Mouse (Mus musculus) G1E (cell line): ENCODE measurements around the gene 4430402I18Rik. TPM values are rescaled to one million over a fixed set of nuclear protein-coding genes. Genes with fewer than 3 reads are reported as not detected.

Experiments used
- ATAC-seq: 2 replicates; pipeline ENCODE4 v1.8.0; 2016; ENCODE audit warnings: mild to moderate bottlenecking; ENCODE audit not compliant: insufficient number of reproducible peaks, poor library complexity, low FRiP score, severe bottlenecking; ENCODE audit errors: extremely low read depth
- DNase-seq: peaks from one replicate; pipeline ENCODE4 v3.0.0; 2012; ENCODE audit warnings: low spot score
- H3K27me3 ChIP-seq: 2 replicates; pipeline ENCODE4 v1.6.1; 2012; ENCODE audit warnings: mild to moderate bottlenecking, low read length, inconsistent platforms; ENCODE audit not compliant: insufficient read depth
- H3K36me3 ChIP-seq: replicated peaks from 2 replicates; pipeline ENCODE3; 2012; ENCODE audit warnings: mild to moderate bottlenecking, inconsistent platforms
- H3K4me1 ChIP-seq: 2 replicates; pipeline ENCODE4 v1.6.1; 2012; ENCODE audit warnings: low read depth, low read length, inconsistent platforms, mixed read lengths; ENCODE audit not compliant: insufficient read depth
- H3K4me3 ChIP-seq: 2 replicates; pipeline ENCODE4 v1.5.1; 2012; ENCODE audit warnings: low read depth, mild to moderate bottlenecking, inconsistent platforms, low read length, moderate library complexity, mixed read lengths
- H3K9me3 ChIP-seq: replicated peaks from 2 replicates; pipeline ENCODE4 v1.6.1; 2012; ENCODE audit warnings: inconsistent platforms
- CTCF ChIP-seq: IDR thresholded peaks from 2 replicates; pipeline ENCODE4 v1.5.1; 2012; ENCODE audit warnings: low read depth, low read length, inconsistent platforms, mixed read lengths
- GATA1 ChIP-seq: IDR thresholded peaks from 2 replicates; pipeline ENCODE4 v1.6.1; 2012; ENCODE audit warnings: borderline replicate concordance, low read length, inconsistent platforms, mixed read lengths
- GATA2 ChIP-seq: IDR thresholded peaks from 2 replicates; pipeline ENCODE4 v1.6.1; 2012; ENCODE audit warnings: low read depth, low read length, inconsistent platforms, borderline replicate concordance
- POLR2AphosphoS5 ChIP-seq: IDR thresholded peaks from 2 replicates; pipeline ENCODE4 v1.6.1; 2012; ENCODE audit warnings: low read depth, low read length, inconsistent platforms; ENCODE audit not compliant: insufficient replicate concordance
- TAL1 ChIP-seq: conservative IDR thresholded peaks from 2 replicates; pipeline ENCODE4 v1.6.1; 2012; ENCODE audit warnings: low read depth, low read length, inconsistent platforms, mixed read lengths
- polyA plus RNA-seq: library from polyadenylated mRNA; stranded (reverse); fragments of >175 nt; gene quantifications from 2 replicates; pipeline ENCODE4 v1.2.3, GENCODE M21; 2012
- total RNA-seq, 2 experiments: library from RNA; stranded (forward) in 1 of 2; stranded (reverse) in 1 of 2; fragments of 200-1000 nt in 1 of 2; fragments of >200 nt in 1 of 2; fragmentation: Nextera tagmentation in 1 of 2; gene quantifications; 2 replicates each; pipeline ENCODE4 v1.2.3; 2014 to 2017

4430402I18Rik gene
- total and polyA plus RNA-seq, 3 experiments, result 0.38 TPM; not detected in 2

- no peak for ATAC-seq
- H3K4me3 ChIP-seq, result peak overlapping the region; percentile 98; the same call in 1 of the 2 replicates
- no peak for DNase-seq
- H3K36me3 ChIP-seq, result peaks cover 36% of the 10 kb centered on the region
- peaks cover 35% of the 10 kb centered on the region for H3K4me1 ChIP-seq
- no peaks in the 10 kb centered on the region for H3K27me3 ChIP-seq
- H3K9me3 ChIP-seq, result no peaks in the 10 kb centered on the region
- TF ChIP-seq POLR2AphosphoS5, result no peak
- no peak for TF ChIP-seq CTCF
- no peak for TF ChIP-seq TAL1
- no peak for TF ChIP-seq GATA2
Observed at GRCm38 (mm10) chr19:28991391-28991790, 23.8 kb upstream of the 4430402I18Rik start.

DNA sequence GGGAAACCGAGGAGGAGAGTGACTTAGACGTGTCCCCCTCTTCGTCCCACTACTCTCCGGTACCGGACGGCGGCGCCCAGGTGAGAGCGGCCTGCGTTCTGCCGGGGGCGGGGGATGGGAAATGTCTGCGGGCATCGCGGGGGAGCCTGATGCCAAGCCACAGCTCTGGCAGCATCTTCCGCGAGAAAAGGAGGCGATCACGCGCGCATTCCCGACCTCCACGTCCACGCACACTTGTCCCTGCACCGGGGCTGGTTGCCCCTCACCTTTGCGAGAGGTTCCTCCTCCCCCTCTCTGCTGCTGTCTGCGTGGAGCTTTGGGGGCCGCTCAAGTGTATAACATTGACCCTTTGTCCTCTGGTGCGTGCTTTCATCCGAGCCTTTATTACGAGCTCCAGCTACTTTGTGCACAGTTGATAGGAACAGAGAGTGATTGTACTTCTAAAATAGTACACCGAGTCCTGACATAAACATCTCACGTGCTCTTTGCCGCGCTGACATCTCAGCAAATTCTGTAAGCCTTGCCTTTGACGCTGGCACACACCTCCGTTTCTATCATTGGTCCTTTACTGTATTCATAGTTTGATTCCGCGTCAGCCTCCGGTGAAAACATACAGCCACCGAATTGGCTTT, 23.1 kb upstream of the 4430402I18Rik start:
- ATAC-seq, result no peak
- H3K27me3 ChIP-seq, result no peaks in the 10 kb centered on the region
- H3K9me3 ChIP-seq, result no peaks in the 10 kb centered on the region
- H3K36me3 ChIP-seq, result peaks cover 29% of the 10 kb centered on the region
- H3K4me3 ChIP-seq, result peak overlapping the region; percentile 98
- peaks cover 32% of the 10 kb centered on the region for H3K4me1 ChIP-seq
- DNase-seq, result peak; percentile 16
- TF ChIP-seq POLR2AphosphoS5 (no peak), GATA2 (no peak), TAL1 (no peak), CTCF (no peak), GATA1 (no peak)

DNA sequence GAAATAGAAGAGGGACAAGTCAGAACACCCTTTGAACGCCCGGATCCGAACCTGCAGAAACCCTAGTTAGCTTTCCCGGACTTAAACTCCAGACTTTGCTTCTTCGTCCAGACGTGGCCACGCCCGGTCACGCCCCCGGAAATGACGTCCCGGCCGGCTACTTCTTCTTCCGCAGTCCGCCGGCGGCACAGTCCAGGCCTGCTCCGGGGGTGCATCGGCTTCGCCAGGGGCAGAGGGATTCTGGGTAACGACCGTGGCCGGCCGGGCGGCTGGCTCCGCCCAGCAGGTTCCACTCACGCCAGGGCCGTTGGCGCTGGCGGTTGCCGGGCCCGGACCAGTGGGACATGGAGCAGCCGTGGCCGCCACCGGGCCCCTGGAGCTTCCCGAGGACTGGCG, 22.6 kb upstream of the 4430402I18Rik start, which contains the start of gene Cdc37l1:
Gene Cdc37l1 (plus strand): TSS at position 159 of the 396 bp plus-strand sequence.
- Histone ChIP-seq H3K9me3 (no peaks in the 10 kb centered on the region), H3K36me3 (peaks cover 24% of the 10 kb centered on the region), H3K4me1 (peaks cover 31% of the 10 kb centered on the region), H3K4me3 (peak within 1 kb of the TSS; percentile 98), H3K27me3 (no peaks in the 10 kb centered on the region)
- DNase-seq (peak; percentile 92), ATAC-seq (peak; percentile 95)
- TF ChIP-seq CTCF (no peak), GATA1 (no peak), GATA2 (no peak), POLR2AphosphoS5 (no peak), TAL1 (no peak)

- ATAC-seq (no peak), DNase-seq (no peak)
- H3K4me1 ChIP-seq, result peaks cover 31% of the 10 kb centered on the region
- H3K4me3 ChIP-seq, result peak overlapping the region; percentile 98
- H3K27me3 ChIP-seq, result no peaks in the 10 kb centered on the region
- no peaks in the 10 kb centered on the region for H3K9me3 ChIP-seq
- peaks cover 17% of the 10 kb centered on the region for H3K36me3 ChIP-seq
- TF ChIP-seq TAL1 (no peak), POLR2AphosphoS5 (no peak), GATA2 (no peak), CTCF (no peak), GATA1 (no peak)
Observed at GRCm38 (mm10) chr19:28989515-28989914, 21.9 kb upstream of the 4430402I18Rik start.

DNA sequence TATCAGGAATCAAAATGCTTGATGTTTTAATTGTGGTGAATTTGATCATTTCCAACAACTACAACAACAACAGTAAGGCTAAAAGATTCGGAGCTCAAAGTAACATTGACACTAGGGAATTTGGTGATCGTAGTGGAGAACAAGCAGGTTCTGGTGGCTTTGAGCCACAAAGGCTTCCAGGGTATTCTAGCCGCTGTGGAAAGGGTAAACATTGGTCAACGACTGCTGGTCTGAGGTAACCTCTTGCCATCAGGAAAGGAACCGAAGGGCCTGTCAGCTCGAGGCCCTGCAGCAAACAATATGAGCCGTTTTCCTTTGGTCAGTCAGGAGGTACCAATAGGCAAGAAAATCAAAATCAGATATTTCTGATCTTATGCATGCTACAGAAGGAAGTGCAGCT, 15.0 kb upstream of the 4430402I18Rik start:
- ATAC-seq (no peak), DNase-seq (no peak)
- TF ChIP-seq GATA2 (no peak), CTCF (no peak), POLR2AphosphoS5 (no peak)
- Histone ChIP-seq H3K27me3 (peaks cover 16% of the 10 kb centered on the region), H3K36me3 (no peaks in the 10 kb centered on the region), H3K4me3 (no peak overlapping the region), H3K4me1 (peaks cover 2% of the 10 kb centered on the region; the same call in 1 of the 2 replicates), H3K9me3 (no peaks in the 10 kb centered on the region; the same call in 1 of the 2 replicates)

- ATAC-seq, result no peak
- peak; percentile 41 for DNase-seq
- no peak overlapping the region for H3K4me3 ChIP-seq
Observed at GRCm38 (mm10) chr19:28974862-28975611, 7.4 kb upstream of the 4430402I18Rik start.

More at GRCm38 (mm10) chr19:28974862-28975611, 7.4 kb upstream of the 4430402I18Rik start:
- Histone ChIP-seq H3K36me3 (no peaks in the 10 kb centered on the region), H3K9me3 (no peaks in the 10 kb centered on the region; the same call in 1 of the 2 replicates), H3K4me1 (peaks cover 12% of the 10 kb centered on the region), H3K27me3 (peaks cover 20% of the 10 kb centered on the region)
- no peak for TF ChIP-seq TAL1
- TF ChIP-seq CTCF, result peak; percentile 25; the same call in 1 of the 2 replicates
